Mouse (Mus musculus) induced T-regulatory cell, adult 2 months (primary cell): Measurements from ENCODE around the gene Lrrc4.

Source experiments
- DNase-seq: peaks from one replicate; pipeline ENCODE4 v3.0.0-alpha.2; 2012; ENCODE audit warnings: low read depth

Gene Lrrc4

GRCm38 (mm10) chr6:28614856-28615255 is 216.7 kb downstream of the Lrrc4 start:
- no peak for DNase-seq

- no peak for DNase-seq
These were observed 218.1 kb downstream of the Lrrc4 start for GRCm38 (mm10) chr6:28613441-28613840.
